Mouse (Mus musculus) small intestine, adult 2 months (tissue): ENCODE measurements around the gene Sprn.

Experiments
- CTCF ChIP-seq: fragments of 200-500 bp; IDR thresholded peaks from 2 replicates; pipeline ENCODE4 v1.5.1; 2012; ENCODE audit warnings: low read depth, mild to moderate bottlenecking, control low read depth, inconsistent platforms, low read length, moderate library complexity, mixed read lengths; ENCODE audit not compliant: insufficient replicate concordance, insufficient read length; ENCODE audit errors: extremely low read depth
- POLR2A ChIP-seq: fragments of 200-500 bp; IDR thresholded peaks from 2 replicates; pipeline ENCODE4 v1.6.1; 2012; ENCODE audit warnings: low read depth, mild to moderate bottlenecking, control low read depth, inconsistent platforms, low read length, moderate library complexity

- TF ChIP-seq CTCF: no peak
- peak; percentile 41; the same call in 1 of the 2 replicates for TF ChIP-seq POLR2A
These were observed 31.9 kb downstream of the Sprn start for GRCm38 (mm10) chr7:140122765-140123164.
